Mouse (Mus musculus) heart, postnatal 25 days (tissue): ENCODE measurements at regions not wholly inside any gene's neighbourhood (a gene's known extent, or its start where the extent isn't known, plus 50 kb on each side); places are given as distances from the start of the nearest gene placed in this dataset.

Experiments
- DNase-seq: peaks from one replicate; pipeline ENCODE4 v3.0.0; 2022; ENCODE audit warnings: low spot score
- intact Hi-C: fragments of 180-260 bp; cut with DNase I; formaldehyde crosslinking; loops from one replicate; pipeline ENCODE4 v1.15.1; 2025

GRCm38 (mm10) chr19:60408436-60408835, 59.7 kb downstream of the Prlhr start:
- intact Hi-C loops: no loop called here
- no peak for DNase-seq

- no peak for DNase-seq
- intact Hi-C loops: no loop called here
Measured at GRCm38 (mm10) chr19:60399425-60399824, 68.7 kb downstream of the Prlhr start.

GRCm38 (mm10) chr19:60397666-60398065, 70.4 kb downstream of the Prlhr start:
- no peak for DNase-seq
- intact Hi-C loops: no loop called here

- intact Hi-C loops: no loop called here
- no peak for DNase-seq
Measured at GRCm38 (mm10) chr19:60396604-60397003, 71.5 kb downstream of the Prlhr start.

GRCm38 (mm10) chr19:60386563-60387241, 81.4 kb downstream of the Prlhr start:
- intact Hi-C loops: no loop called here
- DNase-seq: no peak

- DNase-seq: no peak
- intact Hi-C loops: no loop called here
Measured at GRCm38 (mm10) chr19:60384721-60385120, 83.4 kb downstream of the Prlhr start.

- DNase-seq: no peak
- intact Hi-C loops: no loop called here
Measured at GRCm38 (mm10) chr19:60382661-60383060, 85.4 kb downstream of the Prlhr start.

GRCm38 (mm10) chr19:60379030-60379605, 89.0 kb downstream of the Prlhr start:
- DNase-seq: no peak
- intact Hi-C loops: no loop called here

- intact Hi-C loops: no loop called here
- no peak for DNase-seq
Measured at GRCm38 (mm10) chr19:60363988-60364599, 104.0 kb downstream of the Prlhr start.

- no peak for DNase-seq
- intact Hi-C loops: no loop called here
Measured at GRCm38 (mm10) chr19:60344911-60345310, 118.4 kb upstream of the Fam204a start.

GRCm38 (mm10) chr19:60341485-60341884, 115.0 kb upstream of the Fam204a start:
- intact Hi-C loops: no loop called here
- DNase-seq: no peak

- no peak for DNase-seq
- intact Hi-C loops: no loop called here
Measured at GRCm38 (mm10) chr19:60340234-60340633, 113.7 kb upstream of the Fam204a start.

- intact Hi-C loops: no loop called here
- no peak for DNase-seq
Measured at GRCm38 (mm10) chr19:60334521-60334920, 108.0 kb upstream of the Fam204a start.

GRCm38 (mm10) chr19:60328295-60328694, 101.8 kb upstream of the Fam204a start:
- no peak for DNase-seq
- intact Hi-C loops: no loop called here

- intact Hi-C loops: no loop called here
- no peak for DNase-seq
Measured at GRCm38 (mm10) chr19:60325612-60326011, 99.1 kb upstream of the Fam204a start.

GRCm38 (mm10) chr19:60325112-60325511, 98.6 kb upstream of the Fam204a start:
- no peak for DNase-seq
- intact Hi-C loops: no loop called here

GRCm38 (mm10) chr19:60310591-60310990, 84.1 kb upstream of the Fam204a start:
- DNase-seq: no peak
- intact Hi-C loops: loop anchor here (1.0 to 5.0 kb wide), 4 partner anchors 168 to 1073 kb away; no protein-coding TSS in a partner anchor

GRCm38 (mm10) chr19:60302371-60302770, 75.9 kb upstream of the Fam204a start:
- no peak for DNase-seq
- intact Hi-C loops: no loop called here

GRCm38 (mm10) chr19:60300891-60301290, 74.4 kb upstream of the Fam204a start:
- intact Hi-C loops: no loop called here

GRCm38 (mm10) chr19:60290244-60290643, 63.7 kb upstream of the Fam204a start:
- DNase-seq: no peak
- intact Hi-C loops: no loop called here

More at GRCm38 (mm10) chr19:60300891-60301290, 74.4 kb upstream of the Fam204a start:
- no peak for DNase-seq

- DNase-seq: no peak
- intact Hi-C loops: no loop called here
Measured at GRCm38 (mm10) chr19:60286810-60287396, 60.4 kb upstream of the Fam204a start.
